Mouse (Mus musculus): ENCODE data around the gene Abhd11.
"Not testable (repeated sequence)": the region's sequence is repeated elsewhere in the genome, so short reads cannot be mapped to it uniquely, and the experiment has no call there.

Abhd11 gene

DNA sequence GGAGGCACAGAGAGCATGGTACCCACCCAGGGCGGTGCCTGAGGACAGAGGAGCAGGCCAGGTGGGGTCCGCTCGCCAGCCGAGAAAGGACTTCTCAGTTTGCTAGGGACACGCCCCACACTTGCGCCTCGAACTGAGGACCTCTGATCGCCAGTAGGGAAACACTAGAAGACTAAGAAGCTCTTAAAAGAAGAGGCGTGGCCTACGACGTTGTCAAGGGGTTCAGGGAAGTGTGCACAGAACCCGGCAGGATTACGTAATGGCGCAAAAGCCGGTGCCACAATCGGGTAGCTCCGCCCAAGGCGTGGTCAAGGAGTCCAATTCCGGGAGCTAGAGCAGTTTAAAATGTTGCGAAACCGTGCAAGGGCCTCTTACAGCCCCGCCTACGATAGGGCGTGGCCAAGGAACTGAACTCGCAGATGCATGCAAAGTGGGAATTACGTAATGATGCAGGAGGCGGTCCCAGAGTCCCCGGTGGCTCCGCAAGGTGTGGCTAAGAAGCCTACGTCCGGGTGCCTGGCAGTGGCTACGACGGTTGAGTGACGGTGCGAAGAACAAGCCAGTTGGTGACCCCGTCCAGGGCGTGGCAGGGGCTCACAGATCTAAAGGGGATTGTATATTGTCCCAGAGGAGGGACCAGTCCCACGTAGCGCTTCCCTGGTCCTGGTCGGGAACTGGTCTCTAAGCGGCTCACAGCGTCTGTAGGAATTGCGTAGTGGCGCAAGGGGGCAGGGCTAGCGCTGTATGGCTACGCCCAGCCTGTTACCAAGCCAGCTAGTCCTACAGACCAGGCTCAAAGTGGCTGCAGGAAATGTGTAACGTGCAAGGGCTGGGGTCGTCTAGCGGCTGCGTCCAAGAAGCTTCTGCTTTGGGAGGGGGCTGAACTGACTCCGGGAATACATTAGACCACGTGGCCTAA is at the start of gene Abhd11:
TSS of gene Abhd11 (plus strand) at position 482 of the 919 bp plus-strand sequence.
- DNase-seq: peak; percentile 96

DNA sequence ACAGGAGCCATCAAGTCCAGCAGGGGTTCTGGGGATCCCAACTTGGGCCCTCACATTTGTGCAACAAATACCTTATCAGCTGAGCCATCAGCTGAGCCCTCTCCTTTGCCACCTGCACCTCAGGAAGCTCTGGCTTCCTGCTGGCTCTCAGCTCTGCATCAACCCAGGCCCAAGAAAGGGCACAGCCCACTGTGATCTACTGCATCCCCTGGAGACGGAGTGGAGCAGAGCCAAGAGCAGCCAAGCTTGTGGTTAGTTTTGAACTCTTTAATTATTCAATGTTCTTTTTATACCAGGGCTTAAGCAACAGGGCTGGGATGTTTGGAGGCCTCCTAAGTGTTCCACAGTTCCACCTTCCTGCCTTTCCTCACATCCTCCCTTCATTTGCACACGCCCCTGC is 48.5 kb upstream of the Abhd11 start:
- DNase-seq: no peak

DNA sequence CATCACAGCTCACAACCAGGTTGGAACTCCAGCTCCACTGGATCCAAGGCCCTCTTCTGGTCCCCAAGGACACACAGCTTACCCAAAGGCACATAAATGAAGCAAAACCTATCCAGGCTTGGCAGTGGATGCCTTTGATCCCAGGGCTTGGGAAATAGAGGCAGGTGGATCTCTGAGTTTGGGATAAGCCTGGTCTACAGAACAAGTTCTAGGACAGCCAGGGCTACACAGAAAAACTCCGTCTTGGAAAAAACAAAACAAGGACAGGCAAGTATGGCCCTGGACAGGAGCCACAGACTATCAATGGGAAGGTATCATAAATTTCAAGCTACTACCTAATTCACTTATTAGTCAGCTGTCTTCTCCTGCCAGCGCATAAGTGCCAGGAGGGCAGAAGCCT is 47.4 kb upstream of the Abhd11 start:
- DNase-seq: no peak

DNA sequence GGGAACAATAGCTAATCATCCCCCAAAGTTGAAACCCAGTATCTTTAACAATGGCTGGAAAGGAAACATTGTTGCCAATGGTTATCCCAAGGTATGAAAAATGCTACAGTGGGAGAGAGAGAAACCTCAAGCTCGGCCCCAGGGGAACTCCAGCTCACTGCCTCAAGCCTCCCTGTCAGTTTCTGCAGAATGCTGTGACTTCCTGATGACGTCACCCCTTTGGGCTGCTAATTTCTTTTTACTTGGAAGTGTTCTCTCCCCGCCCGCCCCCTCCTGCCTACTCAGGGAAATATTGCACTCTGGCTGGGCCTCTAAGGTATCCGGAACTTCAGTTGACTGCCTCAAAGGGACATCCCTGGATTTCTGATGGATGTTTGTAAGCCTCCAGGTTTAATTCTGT is 45.4 kb upstream of the Abhd11 start:
- DNase-seq: no peak

DNA sequence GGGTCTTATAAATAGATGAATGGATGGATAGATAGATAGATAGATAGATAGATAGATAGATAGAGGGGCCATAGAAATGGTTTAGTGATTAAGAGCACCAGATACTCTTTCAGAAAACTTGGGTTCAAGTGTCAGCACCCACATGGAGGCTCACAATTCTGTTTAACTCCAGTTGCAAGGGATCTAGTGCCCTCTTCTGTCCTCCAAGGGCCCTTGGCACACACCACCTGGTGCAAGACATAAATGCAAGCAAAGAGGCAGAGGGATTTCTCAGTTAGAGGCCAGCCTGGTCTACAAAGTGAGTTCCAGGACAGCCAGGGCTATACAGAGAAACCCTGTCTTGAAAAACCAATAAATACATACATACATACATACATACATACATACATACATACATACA is 44.3 kb upstream of the Abhd11 start:
- DNase-seq: not testable (repeated sequence)

DNA sequence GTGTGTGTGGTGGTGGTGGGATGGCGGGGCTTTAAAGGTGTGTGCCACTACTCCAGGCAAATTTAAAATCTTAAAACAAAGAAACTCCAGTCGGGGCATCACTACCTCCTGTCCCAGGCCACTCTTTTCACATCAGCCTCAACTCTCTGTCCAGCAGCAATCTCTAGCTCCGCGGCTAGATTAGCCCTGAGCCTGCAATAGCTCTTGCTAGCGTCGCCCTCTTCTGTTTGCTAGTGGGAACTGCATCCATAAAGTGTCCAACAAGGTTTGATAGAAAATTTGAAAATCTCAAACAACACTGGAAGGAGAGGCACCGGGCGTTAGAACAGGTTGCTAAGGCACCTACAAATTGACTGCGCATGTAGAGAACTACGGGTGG is 43.5 kb upstream of the Abhd11 start:
- DNase-seq: peak; percentile 60

DNA sequence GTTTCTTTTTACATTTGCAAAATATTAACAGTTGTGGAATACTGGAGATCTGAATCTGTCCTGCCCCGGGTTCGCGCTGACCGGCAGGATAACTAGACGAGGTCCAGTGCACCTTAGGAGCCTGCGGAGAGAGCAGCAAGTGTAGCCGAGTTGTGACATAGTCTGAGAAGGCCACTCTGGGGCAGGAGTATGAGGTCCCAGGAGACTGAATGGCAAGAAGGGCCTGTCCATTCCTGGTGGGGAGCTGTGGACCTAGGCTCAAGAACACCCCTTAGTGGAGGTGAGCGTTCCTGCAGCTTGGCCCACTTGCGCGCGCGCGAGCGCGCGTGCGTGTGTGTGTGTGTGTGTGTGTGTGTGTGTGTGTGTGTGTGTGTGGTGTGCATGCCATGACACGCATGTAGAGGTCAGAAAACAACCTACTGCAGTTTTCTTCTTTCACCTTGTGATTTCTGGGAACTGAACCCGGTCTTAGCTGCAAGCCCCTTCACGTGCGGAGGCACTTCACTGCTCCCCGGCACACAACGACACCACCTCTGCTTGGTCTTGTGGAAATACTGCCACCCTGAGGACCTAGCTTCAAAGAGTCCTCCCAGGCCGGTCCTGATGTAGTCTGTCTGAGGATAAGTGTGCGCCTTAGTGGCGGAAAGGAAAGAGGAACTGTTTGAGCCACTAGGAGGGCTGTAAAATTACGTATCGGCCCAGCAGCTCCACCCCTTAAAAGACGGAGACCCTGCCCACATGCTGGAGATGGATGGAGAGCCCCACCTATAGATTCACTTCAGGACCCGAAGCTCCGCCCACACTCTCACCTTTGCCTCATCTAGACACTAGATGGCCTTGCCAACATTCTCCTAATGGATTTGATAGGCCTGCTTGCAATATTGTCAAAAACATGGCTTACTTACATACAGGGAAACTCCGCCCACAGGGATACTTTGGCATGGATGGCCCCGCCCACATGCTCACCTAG is 42.8 kb upstream of the Abhd11 start:
- no peak for DNase-seq

DNA sequence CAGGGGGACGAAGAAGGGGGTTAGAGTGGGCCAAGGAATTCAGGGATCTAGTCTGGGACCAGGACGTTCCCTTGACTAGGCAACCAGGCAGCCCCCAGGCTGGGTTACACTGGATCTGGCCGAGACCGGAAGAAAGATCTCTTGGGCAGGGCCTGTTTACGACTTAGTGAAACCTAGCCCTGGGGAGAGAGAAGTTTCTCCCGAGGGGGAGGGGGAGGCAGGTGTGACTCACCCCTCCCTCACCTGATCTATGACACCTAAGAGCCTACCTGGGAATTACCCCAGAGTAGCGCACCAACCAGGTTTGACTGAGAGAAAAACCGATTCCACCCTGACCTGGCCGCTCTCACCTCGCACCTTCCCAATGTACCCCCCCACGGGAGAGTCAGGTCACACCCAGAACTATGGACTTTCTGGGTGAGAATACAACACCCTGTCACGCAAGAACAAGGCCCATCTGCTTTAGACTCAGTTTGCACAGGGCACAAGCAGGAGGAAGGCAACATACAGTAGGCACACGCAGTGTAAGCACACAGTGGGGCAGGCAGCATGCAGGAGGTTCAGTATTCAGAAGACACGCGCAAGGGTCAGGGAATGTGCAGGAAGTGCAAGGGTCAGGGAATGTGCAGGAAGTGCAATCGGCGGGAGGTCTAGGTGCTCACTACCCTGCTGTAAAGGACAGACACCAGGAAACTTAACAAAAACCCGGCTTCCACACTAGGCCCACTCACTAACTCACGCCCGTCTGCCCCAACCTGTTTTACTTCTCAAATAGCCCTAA is 41.6 kb upstream of the Abhd11 start:
- no peak for DNase-seq

DNA sequence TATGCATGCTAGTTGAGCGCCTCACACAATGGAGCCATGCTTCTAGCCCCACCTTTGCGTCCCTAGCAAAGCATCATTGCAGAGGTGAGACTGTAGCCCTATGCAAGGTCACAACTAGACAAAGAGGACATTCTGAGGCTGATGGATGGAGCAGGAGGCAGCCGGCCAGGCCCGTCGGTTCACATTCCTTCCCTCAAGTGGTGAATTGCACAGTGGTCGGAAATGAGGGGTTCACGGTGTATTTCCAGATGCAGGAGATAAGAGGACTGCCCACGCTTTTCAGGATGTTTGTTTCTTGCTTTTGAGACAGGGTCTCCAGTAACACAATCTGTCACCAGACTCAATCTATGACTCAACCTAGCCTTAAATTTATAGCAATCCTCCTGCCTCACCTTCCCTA is 38.3 kb upstream of the Abhd11 start:
- DNase-seq: no peak

DNA sequence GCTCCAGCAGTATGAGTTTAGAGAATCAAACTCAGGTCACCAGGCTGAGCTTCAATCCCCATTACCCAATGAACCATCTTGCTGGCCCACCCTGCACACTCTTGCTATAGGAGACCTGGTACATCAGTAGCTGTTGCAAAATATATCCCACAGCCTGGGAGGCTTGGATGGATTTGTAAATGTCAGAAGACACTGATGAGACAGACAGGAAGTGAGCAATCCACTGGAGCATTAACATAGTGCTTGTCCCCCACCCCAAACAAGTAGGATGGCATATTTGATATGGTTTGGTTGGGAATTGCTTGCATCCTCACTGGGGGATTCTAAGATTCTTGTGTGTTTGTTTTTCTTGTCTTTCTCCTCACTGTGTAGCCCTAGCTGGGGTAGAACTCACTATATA is 35.9 kb upstream of the Abhd11 start:
- DNase-seq: no peak

DNA sequence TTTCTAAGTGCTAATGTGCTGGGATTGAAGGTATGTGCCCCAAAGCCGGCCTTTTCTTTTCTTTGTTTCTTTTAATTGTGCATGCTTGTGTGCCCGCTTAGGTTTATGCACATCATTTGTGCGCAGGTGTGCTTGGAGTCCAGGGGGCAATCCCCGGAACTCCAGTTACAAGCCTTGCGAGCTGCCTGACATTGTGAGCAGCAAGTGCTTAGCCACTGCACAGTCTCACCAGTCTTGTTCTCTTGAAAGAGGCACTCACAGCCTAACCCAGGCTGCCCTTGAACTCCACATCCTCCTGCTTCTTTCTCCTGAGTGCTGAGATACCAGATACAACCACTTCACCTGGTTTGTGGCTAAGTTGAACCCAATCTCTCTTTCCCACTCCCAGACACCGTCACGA is 35.4 kb upstream of the Abhd11 start:
- DNase-seq: no peak

DNA sequence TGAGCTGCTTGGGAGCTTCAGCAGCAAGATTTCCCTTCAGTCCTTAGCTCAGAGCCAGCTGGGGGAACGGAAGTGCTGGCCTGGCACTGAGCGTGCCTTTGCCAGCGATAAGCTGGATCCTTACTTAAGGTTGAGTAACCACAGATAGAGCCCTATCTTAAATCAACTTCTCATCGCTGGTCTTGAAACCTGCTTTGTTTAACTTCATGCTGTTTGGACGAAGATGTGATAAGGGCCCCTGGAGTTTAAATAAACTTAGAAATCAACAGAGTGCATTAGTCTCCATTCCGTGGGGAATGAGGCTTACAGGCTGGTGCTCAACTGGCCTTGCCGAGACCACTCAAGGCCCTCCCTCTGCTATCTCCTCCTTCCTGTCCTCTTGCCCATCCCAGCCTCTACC is 34.7 kb upstream of the Abhd11 start:
- DNase-seq: no peak

DNA sequence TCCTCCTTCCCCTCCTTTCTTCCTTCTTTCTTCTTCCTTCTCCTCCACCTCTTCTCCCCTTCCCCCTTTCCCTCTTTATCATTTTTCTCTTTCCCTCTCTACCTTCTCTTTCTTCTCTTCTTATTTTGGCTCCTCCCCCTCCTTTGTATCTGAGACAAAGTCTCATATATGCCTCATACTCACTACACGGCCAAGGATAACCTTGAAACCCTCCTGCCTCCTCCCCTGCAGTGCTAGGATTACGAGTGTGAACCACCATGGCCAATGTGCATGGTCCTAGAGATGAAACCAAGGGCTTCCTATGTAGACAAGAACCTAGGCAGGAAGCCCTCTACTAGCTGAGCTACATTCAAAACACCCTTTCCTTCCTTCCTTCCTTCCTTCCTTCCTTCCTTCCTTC is 34.0 kb upstream of the Abhd11 start:
- DNase-seq: no peak

DNA sequence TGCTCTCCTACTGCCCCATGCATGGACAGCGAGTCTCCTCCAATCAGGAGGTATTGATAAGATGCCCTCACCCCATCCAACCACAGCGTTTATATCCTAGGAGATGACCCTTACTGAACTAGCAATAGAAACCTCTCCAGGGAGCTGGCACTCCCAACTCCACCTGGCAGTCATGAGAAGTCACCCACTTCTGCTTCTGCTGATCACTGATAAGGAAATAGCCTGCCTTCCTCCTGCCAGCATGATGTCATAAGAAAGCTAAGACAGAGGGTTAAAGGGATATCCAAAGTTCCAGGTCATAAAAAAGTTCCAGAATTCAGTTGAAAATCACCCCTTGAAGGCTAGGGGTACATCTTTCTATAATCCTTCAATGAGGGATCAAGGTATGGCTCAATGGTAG is 32.8 kb upstream of the Abhd11 start:
- no peak for DNase-seq

DNA sequence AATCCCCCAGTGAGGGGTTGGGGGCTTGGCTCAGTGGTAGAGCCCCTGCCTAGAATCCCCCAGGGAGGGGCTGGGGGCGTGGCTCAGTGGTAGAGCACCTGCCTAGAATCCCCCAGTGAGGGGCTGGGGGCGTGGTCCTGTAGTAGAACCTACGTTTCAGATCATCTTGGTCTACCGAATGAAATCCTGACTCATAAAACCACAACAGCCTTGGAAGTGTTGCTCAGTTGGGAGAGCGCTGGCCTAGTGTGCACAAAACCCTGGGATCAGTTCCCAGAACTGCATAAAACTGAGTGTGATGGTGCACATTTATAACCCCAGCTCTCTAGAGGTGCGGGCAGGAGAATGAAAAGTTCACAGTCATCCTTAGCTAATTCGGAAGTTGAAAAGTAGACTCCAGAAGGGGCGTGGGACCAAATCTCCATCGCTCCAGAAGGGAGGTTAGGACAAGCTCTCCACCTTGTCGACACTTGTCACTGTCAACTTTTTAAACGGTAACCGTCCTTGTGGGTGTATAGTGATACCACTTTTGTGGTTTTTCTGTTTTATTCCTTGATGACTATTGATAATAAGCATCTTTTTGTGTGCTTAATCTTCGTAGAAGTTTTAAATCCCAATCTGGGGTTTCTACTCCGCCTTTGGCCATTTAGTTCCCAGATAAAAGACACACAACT is 32.2 kb upstream of the Abhd11 start:
- DNase-seq: no peak

DNA sequence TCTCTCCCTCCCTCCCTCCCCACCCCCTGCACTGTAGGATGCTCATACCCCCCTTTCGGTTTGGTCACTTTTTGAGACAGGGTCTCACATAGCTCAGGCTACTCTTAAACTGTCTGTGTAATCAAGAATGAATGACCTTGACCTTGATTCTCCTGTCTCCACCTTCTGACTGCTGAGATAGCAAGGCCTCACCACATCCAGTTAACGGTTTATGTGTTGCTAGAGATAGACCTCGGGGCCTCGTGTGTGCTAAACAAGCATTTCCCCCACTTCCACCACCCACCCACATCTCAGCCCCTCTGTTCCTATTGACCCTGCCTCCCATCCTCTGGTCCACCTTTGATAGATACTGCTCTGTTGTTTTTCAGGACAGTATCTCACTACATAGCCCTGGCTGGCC is 31.1 kb upstream of the Abhd11 start:
- no peak for DNase-seq

DNA sequence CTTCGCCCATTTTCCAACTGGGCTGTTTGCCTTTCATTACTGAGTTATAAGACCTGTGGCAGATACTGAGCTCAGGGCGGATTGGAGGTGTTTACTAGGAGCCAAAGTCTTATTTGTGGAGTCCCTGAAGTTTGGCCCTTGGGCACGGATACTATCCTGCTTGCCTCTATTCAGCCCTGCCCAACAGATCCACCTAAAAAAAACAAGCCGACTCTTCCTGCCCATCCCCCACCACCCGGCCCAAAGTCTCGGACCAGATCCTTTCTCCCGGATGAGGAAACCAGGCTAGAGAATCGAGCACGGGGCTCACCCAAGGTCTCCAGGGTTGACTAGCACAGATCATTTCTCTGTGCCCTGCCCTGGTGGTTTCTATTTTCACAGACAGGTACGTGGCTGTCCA is 27.8 kb upstream of the Abhd11 start:
- no peak for DNase-seq

DNA sequence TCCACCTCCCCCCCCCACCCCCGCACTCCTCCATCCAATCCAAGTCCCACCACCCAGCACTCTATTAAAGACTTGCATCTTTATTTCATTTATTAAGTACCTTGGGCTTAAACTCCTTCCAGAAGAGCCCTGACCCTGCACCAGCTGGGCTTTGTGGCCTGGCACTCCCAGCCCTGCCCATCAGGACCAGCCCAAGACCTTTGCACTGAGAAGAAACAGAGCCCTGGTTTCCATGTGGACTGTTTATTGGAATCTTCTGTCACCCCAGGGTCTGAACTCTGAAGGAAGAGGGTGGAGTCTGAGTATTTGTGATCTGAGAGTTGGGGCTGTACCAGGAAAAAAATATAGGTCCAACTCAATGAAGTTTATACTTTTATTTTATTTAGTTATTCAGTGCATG is 25.8 kb upstream of the Abhd11 start:
- DNase-seq: no peak

DNA sequence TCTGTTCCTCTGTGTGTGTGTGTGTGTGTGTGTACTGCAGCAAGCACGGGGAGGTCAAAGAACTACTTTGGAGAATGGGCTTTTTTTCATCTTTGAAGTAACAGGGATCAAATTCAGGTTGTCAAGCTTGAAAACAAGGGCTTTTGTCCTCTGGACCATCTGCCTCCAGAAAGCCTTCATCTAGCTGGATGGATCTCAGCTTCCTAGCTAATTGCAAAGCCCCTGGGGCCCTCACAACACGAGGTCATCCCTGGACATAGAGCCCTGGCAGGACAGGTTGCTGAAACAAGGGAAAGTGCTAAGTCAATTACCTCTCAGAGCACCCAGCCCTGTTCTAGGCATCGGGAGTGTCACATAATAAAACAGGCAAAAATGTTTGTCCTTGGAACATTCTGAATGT is 25.2 kb upstream of the Abhd11 start:
- no peak for DNase-seq

DNA sequence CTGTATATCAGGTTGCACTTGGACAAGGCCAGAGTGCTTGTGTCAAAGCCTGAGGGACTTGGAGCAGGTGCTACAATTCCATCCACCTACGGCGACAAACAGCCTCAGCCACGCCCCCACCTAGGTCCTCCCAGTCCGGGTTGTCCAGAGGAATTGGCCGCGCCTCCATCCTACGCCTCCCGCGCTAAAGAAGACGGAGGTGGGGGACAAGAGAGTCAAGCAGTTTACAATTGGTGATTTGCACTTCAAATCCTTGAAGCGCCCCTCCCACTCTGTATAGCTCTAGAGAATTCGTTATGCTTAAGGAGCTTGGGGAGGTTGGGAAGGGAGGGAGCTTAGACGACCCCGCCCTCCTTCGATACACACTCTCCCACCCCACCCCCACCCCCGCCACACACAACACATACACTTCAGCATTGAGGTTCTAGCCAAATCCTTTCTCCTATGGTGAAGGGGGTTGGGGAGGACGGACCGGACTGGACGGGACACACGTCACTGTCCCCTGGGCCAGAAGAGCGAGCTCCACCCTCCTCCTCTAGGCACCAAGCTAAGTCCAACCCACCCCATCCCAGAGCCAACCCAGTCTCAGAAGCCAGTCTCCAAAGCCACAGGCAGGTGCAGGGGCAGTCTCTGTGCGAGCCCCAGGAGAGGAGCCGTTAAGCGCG is 23.2 kb upstream of the Abhd11 start, which contains the start of gene Cldn3:
TSS of gene Cldn3 (plus strand) at position 582 of the 665 bp plus-strand sequence.
- DNase-seq: no peak
